Mouse (Mus musculus): ENCODE results near the gene Gse1.

The Gse1 gene

GRCm38 (mm10) chr8:120591587-120592292 lies 363.5 kb downstream of the Gse1 start:
- DNase-seq = peak; percentile 49

GRCm38 (mm10) chr8:120594571-120594970 lies 366.3 kb downstream of the Gse1 start:
- DNase-seq = no peak

- DNase-seq = peak; percentile 73
Observed at GRCm38 (mm10) chr8:120595963-120596362, 367.7 kb downstream of the Gse1 start.

- DNase-seq = no peak
Observed at GRCm38 (mm10) chr8:120598579-120598978, 370.3 kb downstream of the Gse1 start.

GRCm38 (mm10) chr8:120599504-120599903 lies 371.2 kb downstream of the Gse1 start:
- DNase-seq = peak; percentile 94

GRCm38 (mm10) chr8:120602672-120603071 lies 374.4 kb downstream of the Gse1 start:
- no peak for DNase-seq

- no peak for DNase-seq
Observed at GRCm38 (mm10) chr8:120607460-120607859, 379.2 kb downstream of the Gse1 start.

GRCm38 (mm10) chr8:120607885-120608284 lies 379.6 kb downstream of the Gse1 start:
- DNase-seq = peak; percentile 89

- no peak for DNase-seq
Observed at GRCm38 (mm10) chr8:120610824-120611223, 382.6 kb downstream of the Gse1 start.

GRCm38 (mm10) chr8:120614491-120614890 lies 386.2 kb downstream of the Gse1 start:
- no peak for DNase-seq

GRCm38 (mm10) chr8:120616663-120617626 lies 388.7 kb downstream of the Gse1 start:
- no peak for DNase-seq

- DNase-seq = peak; percentile 81
Observed at GRCm38 (mm10) chr8:120618110-120618509, 389.9 kb downstream of the Gse1 start.

GRCm38 (mm10) chr8:120619235-120620180 lies 391.3 kb downstream of the Gse1 start:
- peak; percentile 62 for DNase-seq

GRCm38 (mm10) chr8:120620441-120620840 lies 392.2 kb downstream of the Gse1 start:
- no peak for DNase-seq

- no peak for DNase-seq
Observed at GRCm38 (mm10) chr8:120622161-120622560, 393.9 kb downstream of the Gse1 start.

GRCm38 (mm10) chr8:120623608-120624007 lies 395.4 kb downstream of the Gse1 start:
- DNase-seq = no peak

GRCm38 (mm10) chr8:120626461-120626860 lies 398.2 kb downstream of the Gse1 start:
- DNase-seq = no peak

GRCm38 (mm10) chr8:120627298-120627697 lies 399.0 kb downstream of the Gse1 start:
- DNase-seq = no peak

GRCm38 (mm10) chr8:120630031-120630430 lies 401.8 kb downstream of the Gse1 start:
- no peak for DNase-seq

GRCm38 (mm10) chr8:120630848-120631247 lies 402.6 kb downstream of the Gse1 start:
- DNase-seq = no peak
